Mouse (Mus musculus) megakaryocyte, embryonic 14.5 days (primary cell): ENCODE measurements around the gene Surf1.

Experiments used
- FLI1 ChIP-seq: IDR thresholded peaks from 2 replicates; pipeline ENCODE4 v1.6.1; 2012; ENCODE audit warnings: low read length, inconsistent platforms, mixed read lengths
- GATA1 ChIP-seq: IDR thresholded peaks from 3 replicates; pipeline ENCODE4 v1.6.1; 2012; ENCODE audit warnings: mixed read lengths, low read length, inconsistent platforms, borderline replicate concordance

- TF ChIP-seq GATA1 (no peak), FLI1 (peak; percentile 75; the same call in 1 of the 2 replicates)
Measured at GRCm38 (mm10) chr2:26902467-26903220, 13.7 kb downstream of the Surf1 start, which contains the start of gene Surf6.
